Mouse (Mus musculus): Measurements from ENCODE around the gene Zfp691. TPM values are rescaled to one million over a fixed set of nuclear protein-coding genes. Genes with fewer than 3 reads are reported as not detected.

The Zfp691 gene
- total RNA-seq, 1 experiment from 2014 or later = 3.4 TPM

DNA sequence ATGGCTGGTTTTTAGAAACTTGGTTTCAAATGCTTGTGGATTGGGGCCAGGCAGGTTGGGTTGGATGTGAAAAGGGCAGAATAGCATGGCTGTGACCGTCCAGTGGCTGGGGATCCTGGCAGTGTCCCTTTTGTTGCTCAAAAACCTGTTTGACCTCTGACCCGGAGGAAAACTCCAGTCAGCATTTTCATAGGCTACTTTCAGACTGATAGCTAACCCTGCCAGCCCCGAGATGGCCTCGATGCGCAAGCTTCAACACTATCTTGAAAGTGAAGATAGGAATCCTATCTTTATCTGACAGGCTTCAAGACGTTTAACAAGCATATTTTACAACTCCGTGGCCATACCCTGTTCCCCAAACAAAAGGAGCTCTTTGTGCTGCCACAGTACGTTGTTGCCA is 36.7 kb downstream of the Zfp691 start:
- ATAC-seq (replicated peaks in 1 of 2; ENCODE audit: insufficient read depth in 1 of 2, low FRiP score in 2 of 2, low TSS enrichment in 1 of 2, low read depth in 1 of 2, poor library complexity in 2 of 2, severe bottlenecking in 2 of 2) = no peak

DNA sequence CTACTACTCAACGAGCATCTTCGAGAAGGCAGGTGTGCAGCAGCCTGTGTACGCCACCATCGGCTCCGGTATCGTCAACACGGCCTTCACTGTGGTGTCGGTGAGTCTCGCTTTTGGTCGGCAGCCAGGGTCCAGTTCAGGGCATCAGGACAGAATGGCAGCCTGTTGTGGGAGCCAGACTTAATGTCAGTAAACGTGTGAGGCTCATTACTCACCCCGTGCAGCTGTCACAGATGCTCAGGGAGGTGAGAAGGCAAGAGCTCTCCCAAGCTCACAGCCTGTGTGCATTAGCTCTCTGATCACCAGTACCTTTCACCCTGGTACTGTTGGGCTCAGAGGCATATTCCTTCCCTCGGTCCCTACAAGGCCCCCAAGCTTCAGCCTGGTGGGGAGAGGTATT is 40.1 kb downstream of the Zfp691 start:
- ATAC-seq (replicated peaks in 1 of 2; ENCODE audit: insufficient read depth in 1 of 2, low FRiP score in 2 of 2, low TSS enrichment in 1 of 2, low read depth in 1 of 2, poor library complexity in 2 of 2, severe bottlenecking in 2 of 2) = no peak

DNA sequence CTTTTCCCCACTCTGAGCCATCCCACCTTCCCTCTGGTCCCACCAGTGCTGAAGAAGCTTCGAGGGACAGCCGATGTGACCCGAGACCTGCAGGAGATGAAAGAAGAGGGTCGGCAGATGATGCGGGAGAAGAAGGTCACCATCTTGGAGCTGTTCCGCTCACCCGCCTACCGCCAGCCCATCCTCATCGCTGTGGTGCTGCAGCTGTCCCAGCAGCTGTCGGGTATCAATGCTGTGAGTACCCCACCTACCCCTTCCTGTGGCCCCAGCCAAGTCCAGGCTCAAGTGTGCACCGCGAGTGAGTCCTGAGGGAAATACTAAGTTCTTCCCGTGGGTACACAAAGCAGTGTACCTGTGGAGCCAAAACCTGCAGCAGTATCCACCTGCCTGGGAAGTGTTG is 40.7 kb downstream of the Zfp691 start:
- ATAC-seq (replicated peaks in 1 of 2; ENCODE audit: insufficient read depth in 1 of 2, low FRiP score in 2 of 2, low TSS enrichment in 1 of 2, low read depth in 1 of 2, poor library complexity in 2 of 2, severe bottlenecking in 2 of 2) = no peak

DNA sequence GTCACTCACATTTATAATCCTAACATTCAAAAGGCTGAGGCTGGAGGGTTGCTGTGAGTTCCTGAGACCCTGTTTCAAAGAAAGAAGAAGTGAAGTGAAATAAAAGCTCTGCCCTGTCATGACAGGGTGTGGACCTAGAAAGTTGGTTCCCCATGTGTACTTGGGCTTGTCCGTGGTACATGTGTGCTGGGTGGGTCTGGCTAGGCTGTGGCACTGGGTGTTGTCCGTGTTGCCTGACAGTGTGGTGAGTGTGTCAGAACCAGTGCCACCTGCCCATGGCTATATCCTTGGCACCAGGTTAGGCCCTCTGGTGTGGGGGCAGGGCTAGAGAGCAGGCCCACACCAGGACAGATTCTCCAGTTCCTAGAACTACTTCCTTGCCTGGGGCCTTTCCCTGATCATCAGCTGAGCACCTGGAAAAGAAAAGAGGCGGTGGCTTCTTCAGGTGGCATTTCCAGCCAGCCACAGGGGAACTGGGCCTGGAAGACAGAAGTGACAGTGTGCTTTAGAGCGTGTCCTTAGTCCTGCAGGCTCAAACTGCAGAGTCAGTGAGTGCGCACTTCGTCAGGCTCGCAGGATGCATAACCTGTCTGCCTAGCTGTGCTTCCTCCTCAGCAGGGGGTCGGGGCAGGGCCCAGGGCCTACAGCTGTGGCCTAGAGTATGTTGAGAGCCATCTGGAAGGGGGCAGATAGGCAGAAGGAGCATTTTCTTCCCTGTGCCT is 42.6 kb downstream of the Zfp691 start:
- ATAC-seq (replicated peaks in 1 of 2; ENCODE audit: insufficient read depth in 1 of 2, low FRiP score in 2 of 2, low TSS enrichment in 1 of 2, low read depth in 1 of 2, poor library complexity in 2 of 2, severe bottlenecking in 2 of 2) = no peak

DNA sequence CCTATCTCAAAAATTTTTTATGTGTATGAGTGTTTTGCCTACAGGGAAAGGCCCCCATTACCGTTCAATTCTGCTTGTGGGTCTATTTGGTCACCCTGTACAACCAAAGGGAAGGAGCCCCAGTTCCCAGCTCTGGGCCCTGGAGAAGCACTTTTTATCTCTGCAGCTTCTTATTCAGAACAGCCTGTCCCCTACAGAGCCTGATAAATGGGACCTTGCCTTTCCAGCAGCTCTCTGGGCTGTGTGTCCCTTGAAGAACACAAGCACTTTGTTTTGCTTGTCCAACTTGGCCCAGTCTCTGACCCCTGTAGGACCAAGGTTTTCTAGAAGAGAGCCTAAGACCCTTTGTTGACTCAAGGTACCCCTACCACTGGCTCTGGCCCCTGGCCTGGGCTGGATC is 44.9 kb downstream of the Zfp691 start:
- no peak for ATAC-seq (replicated peaks in 1 of 2; ENCODE audit: insufficient read depth in 1 of 2, low FRiP score in 2 of 2, low TSS enrichment in 1 of 2, low read depth in 1 of 2, poor library complexity in 2 of 2, severe bottlenecking in 2 of 2)

DNA sequence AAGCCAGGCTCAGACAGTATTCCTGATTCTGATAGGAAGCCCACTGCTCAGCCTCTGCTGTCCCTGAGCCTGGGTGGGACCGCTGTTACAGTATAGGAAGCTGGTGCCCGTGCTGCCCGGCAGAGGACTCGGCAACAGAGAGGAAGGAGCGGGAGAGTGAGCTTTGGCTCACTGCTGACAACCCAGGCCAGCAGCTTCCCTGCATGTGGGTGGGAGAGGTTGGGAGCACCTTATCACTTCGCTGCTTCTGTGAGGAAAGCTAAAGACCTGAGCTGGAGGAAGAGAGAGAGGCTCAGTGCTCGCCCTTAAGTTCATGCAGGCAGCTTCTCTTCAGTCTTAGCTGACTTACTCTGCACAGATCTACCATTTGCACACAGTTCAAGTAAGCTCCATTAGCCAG is 45.4 kb downstream of the Zfp691 start:
- ATAC-seq (replicated peaks in 1 of 2; ENCODE audit: insufficient read depth in 1 of 2, low FRiP score in 2 of 2, low TSS enrichment in 1 of 2, low read depth in 1 of 2, poor library complexity in 2 of 2, severe bottlenecking in 2 of 2) = no peak

DNA sequence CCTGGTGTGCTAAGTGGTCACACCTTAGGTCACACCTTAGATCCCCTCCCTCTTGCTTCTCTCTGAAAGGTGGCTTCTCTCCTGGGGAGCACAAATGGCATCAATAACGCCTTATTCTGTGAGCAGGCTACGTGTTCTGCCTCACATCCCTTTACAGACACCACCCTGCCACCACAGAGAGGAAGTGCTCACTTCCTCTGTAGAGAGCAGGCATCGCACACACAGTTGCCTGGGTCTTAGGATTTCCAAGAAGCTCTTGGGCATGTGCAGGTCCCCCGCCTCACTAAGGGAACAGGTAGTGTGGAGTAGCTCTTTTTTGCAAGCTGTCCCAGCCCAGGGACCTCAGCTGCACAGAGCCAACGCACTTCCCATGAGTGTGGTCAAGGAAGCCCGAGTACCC is 46.8 kb downstream of the Zfp691 start:
- peak; percentile 92 to 93 for ATAC-seq (replicated peaks in 1 of 2; ENCODE audit: insufficient read depth in 1 of 2, low FRiP score in 2 of 2, low TSS enrichment in 1 of 2, low read depth in 1 of 2, poor library complexity in 2 of 2, severe bottlenecking in 2 of 2)

DNA sequence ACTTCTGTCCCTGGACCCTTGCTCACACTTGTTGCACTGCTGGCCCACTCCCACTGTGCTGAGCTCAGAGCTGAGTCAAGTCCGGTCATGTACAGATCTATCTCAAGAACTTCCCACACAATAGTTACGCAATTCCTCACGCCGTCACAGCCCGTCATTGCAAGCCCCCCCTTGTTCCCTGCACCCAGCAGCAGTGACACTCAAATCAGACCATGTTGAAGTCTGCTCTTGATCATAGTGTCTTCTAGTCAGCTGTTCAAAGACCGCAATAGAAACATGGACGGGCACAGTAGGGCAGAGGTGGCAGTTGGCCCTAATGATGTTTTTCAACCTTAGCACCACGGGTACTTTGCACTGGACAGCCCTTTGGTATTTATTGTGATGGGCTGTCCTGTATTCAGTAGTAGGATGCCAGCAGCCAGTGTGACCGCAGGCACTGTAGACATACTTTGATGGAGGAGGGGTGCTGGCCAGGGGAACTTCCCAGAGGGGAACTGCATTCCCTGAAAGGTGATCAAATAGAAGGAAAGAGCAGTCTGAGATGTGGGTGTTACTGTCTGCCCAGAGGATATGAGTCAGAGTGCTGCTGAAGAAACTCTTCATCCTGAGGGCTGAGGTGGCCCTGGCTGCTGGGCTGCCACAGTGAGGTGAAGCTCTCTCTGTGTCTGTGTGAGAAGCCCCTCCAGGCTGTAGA is 48.3 kb downstream of the Zfp691 start:
- ATAC-seq (replicated peaks in 1 of 2; ENCODE audit: insufficient read depth in 1 of 2, low FRiP score in 2 of 2, low TSS enrichment in 1 of 2, low read depth in 1 of 2, poor library complexity in 2 of 2, severe bottlenecking in 2 of 2) = peak in 1 of 2 experiments; percentile 25; a peak in 1 of 4 replicates

DNA sequence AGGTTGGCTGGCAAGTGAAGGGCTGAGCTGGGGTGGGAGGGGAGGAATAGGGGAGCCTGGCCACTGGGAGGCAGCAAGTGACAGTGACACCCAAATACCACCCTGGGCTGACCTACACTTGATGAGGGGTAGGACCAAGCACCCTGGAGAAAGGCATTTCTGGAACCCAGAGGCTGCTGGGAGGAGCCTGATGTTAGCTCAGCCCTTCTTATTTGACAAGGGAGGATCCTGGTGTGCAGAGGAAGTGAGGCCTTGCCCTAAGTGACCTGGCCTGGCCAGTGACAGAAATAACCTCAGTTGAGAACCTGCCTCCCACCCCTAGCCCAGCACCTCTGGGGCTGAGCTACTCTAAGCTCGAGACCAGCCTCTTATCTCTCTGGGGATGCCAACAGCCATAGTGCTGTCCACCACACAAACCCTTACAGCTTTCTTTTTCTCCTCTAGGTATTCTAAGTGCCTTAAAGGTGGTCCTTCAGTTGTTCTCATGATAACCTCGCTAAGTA is 49.2 kb downstream of the Zfp691 start:
- no peak for ATAC-seq (replicated peaks in 1 of 2; ENCODE audit: insufficient read depth in 1 of 2, low FRiP score in 2 of 2, low TSS enrichment in 1 of 2, low read depth in 1 of 2, poor library complexity in 2 of 2, severe bottlenecking in 2 of 2)

DNA sequence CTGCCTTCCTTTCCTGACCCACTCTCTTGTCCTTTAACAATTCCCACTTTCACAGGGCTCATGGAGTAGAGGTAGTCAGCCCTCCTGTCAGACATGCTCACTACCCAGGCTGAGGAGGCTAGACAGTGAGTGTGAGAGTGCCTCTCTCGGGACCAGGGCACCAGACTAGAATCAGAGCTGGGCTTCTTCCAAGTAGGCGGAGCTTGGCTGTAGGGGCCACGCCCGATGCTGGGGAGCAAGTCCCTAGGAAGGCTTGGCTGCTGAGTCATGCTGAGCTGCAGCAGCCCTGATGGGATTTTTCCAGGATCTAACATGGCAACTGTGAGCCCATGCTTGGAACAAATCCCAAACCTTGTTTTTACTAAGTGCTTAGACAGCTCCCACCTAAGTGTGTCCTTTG is 52.7 kb downstream of the Zfp691 start:
- no peak for ATAC-seq (replicated peaks in 1 of 2; ENCODE audit: insufficient read depth in 1 of 2, low FRiP score in 2 of 2, low TSS enrichment in 1 of 2, low read depth in 1 of 2, poor library complexity in 2 of 2, severe bottlenecking in 2 of 2)

DNA sequence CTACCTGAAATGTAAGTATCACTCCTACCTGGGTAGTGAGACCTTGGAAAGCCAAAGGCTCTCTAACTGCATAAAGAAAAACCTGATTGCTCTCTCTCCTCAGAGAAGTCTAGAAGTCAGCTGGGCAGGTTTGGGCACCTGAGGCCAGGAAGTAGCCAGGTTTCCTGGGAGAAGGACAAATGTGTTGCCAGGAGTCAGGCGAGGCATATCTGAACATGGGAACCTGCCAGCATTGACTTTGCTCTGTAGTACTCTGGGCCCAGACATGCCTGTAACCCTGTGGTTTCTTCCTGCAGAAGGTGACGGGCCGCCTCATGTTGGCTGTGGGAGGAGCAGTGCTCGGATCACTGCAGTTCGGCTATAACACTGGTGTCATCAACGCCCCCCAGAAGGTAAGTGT is 53.9 kb downstream of the Zfp691 start:
- ATAC-seq (replicated peaks in 1 of 2; ENCODE audit: insufficient read depth in 1 of 2, low FRiP score in 2 of 2, low TSS enrichment in 1 of 2, low read depth in 1 of 2, poor library complexity in 2 of 2, severe bottlenecking in 2 of 2) = no peak

Other genes starting within 250 kb of the Zfp691 start
- not detected in 2 replicates for gene Olfr1328, start 235.6 kb downstream of the Zfp691 start, total RNA-seq (2017)
- gene Lao1, start 212.6 kb downstream of the Zfp691 start, total RNA-seq (2017) = not detected in 2 replicates
- gene Slc2a1, start 65.5 kb downstream of the Zfp691 start, total RNA-seq (2017) = 12.4 and 23.3 TPM in 2 replicates
- 4.3 and 38.1 TPM in 2 replicates for gene Ermap, start 15.8 kb upstream of the Zfp691 start, total RNA-seq (2017)
- 219 and 373 TPM in 2 replicates for gene Svbp, start 21.1 kb upstream of the Zfp691 start, total RNA-seq (2017)
- gene Tmem269, start 44.0 kb upstream of the Zfp691 start, total RNA-seq (2017) = 0.69 and 0.94 TPM in 2 replicates
- 6.4 and 11.9 TPM in 2 replicates for gene AU022252, start 58.5 kb upstream of the Zfp691 start, total RNA-seq (2017)
- 5.1 and 6.4 TPM in 2 replicates for gene P3h1, start 58.7 kb upstream of the Zfp691 start, total RNA-seq (2017)
- gene Cldn19, start 81.2 kb upstream of the Zfp691 start, total RNA-seq (2017) = not detected in 2 replicates
- gene Ybx1, start 120.4 kb upstream of the Zfp691 start, total RNA-seq (2017) = 798 and 983 TPM in 2 replicates
- gene Ppih, start 146.4 kb upstream of the Zfp691 start, total RNA-seq (2017) = 75.5 and 80.9 TPM in 2 replicates
- 6.6 and 8.5 TPM in 2 replicates for gene Ccdc30, start 241.3 kb upstream of the Zfp691 start, total RNA-seq (2017)
- gene Ppcs, start 248.2 kb upstream of the Zfp691 start, total RNA-seq (2017) = 11.7 and 11.9 TPM in 2 replicates
- gene Zmynd12, start 248.6 kb upstream of the Zfp691 start, total RNA-seq (2017) = 0.35 and 1.4 TPM in 2 replicates

Measured in hematopoietic stem cell, adult 5-6 weeks (primary cell).